ENCODE assay signal across 10 mouse cellular contexts in the genomic region with DNA sequence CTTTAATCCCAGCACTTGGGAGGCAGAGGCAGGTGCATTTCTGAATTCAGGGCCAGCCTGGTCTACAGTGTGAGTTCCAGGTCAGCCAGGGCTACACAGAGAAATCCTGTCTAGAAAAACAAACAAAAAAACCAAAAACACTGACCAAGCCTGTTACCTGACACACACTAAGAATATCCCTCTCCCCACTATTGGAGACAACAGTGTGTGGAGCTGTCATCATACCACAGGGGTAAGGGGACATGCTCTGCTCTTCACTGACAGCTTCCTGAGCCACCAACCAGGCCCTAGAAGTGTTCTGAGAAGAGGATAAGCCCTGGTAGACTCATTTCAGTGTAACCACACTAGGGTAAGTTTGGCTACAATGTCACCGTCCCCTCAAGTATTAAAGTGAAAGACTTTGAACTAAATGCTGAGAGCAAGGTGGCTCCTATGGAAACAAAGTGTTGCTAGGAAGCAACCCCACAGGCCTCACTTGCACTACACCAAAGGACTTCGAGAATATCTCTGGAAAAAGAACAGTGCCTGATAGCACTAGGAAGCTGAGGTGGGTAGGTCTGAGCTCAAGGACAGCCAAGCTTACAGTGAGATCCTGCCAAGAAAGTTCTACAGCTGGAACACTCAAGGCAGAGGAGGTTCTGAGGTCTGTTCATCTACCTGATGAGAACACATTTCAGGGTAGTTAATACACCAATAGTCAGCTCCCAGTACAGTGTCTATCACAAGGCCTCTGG. TPM values are rescaled to one million over a fixed set of nuclear protein-coding genes. Genes with fewer than 3 reads are reported as not detected.
A peak's percentile ranks its signal among the peaks of the same experiment; 100 is the strongest.
DNase-seq lines count a peak whose midpoint lies in the region; ATAC-seq and TF ChIP-seq lines count a peak whose summit lies in the region.
"Had no signal": no experiment of that assay in that cellular context is flagged by ENCODE, and none has a peak within 500 bp of the region (broad histone marks: within the 10 kb centered on the region; RNA-seq: fewer than 3 reads in every experiment).

No protein-coding gene starts in this region.

- no peak overlapping the region for H3K27ac ChIP-seq in liver, adult 2 months (replicated peaks; ENCODE audit: insufficient read depth, low read depth, low read length)
- H3K27ac ChIP-seq in embryonic facial prominence, embryonic 15.5 days (replicated peaks) = no peak overlapping the region
- no peak overlapping the region for H3K27ac ChIP-seq in limb, embryonic 13.5 days
- H3K27ac ChIP-seq in neural tube, embryonic 15.5 days (replicated peaks) = no peak overlapping the region
- H3K27ac ChIP-seq in layer of hippocampus, adult 2 months = no peak overlapping the region

- TF ChIP-seq CTCF in liver, adult 2 months (IDR thresholded peaks at IDR 0.05; ENCODE audit: low read depth, low read length) = no peak
- no peak for TF ChIP-seq CTCF in layer of hippocampus, adult 2 months (conservative IDR thresholded peaks at IDR 0.05)

- no peaks in the 10 kb centered on the region for H3K27me3 ChIP-seq in liver, adult 2 months (ENCODE audit: control insufficient read depth, insufficient read depth, low read length)
- no peaks in the 10 kb centered on the region for H3K27me3 ChIP-seq in embryonic facial prominence, embryonic 15.5 days
- no peaks in the 10 kb centered on the region for H3K27me3 ChIP-seq in limb, embryonic 13.5 days
- H3K27me3 ChIP-seq in neural tube, embryonic 15.5 days (replicated peaks) = no peaks in the 10 kb centered on the region

- H3K79me2 ChIP-seq in liver, adult 2 months (ENCODE audit: control insufficient read depth, insufficient read depth, low read length) = peaks cover 10% of the 10 kb centered on the region

- H3K4me1 ChIP-seq in liver, adult 2 months (ENCODE audit: control insufficient read depth, insufficient read depth, low read length) = peaks cover 12% of the 10 kb centered on the region
- peaks cover 22% of the 10 kb centered on the region for H3K4me1 ChIP-seq in embryonic facial prominence, embryonic 15.5 days
- H3K4me1 ChIP-seq in limb, embryonic 13.5 days = peaks cover 22% of the 10 kb centered on the region
- peaks cover 32% of the 10 kb centered on the region for H3K4me1 ChIP-seq in neural tube, embryonic 15.5 days

- 54% methylated on average over 2 of the region's 2 CpGs for WGBS in liver, adult 2 months
- WGBS in embryonic facial prominence, embryonic 15.5 days = 84% methylated on average over 2 of the region's 2 CpGs
- WGBS in limb, embryonic 13.5 days = 81% methylated on average over 2 of the region's 2 CpGs
- 80% methylated on average over 2 of the region's 2 CpGs for WGBS in neural tube, embryonic 15.5 days

- H3K4me3 ChIP-seq in liver, adult 2 months (ENCODE audit: insufficient read depth, low read depth, low read length) = no peak overlapping the region
- H3K4me3 ChIP-seq in embryonic facial prominence, embryonic 15.5 days (replicated peaks) = peak overlapping the region; percentile 96
- peak overlapping the region; percentile 96 for H3K4me3 ChIP-seq in limb, embryonic 13.5 days
- peak overlapping the region; percentile 96 for H3K4me3 ChIP-seq in neural tube, embryonic 15.5 days (replicated peaks)
- no peak overlapping the region for H3K4me3 ChIP-seq in layer of hippocampus, adult 2 months

- ATAC-seq in embryonic facial prominence, embryonic 15.5 days (ENCODE audit: insufficient number of reproducible peaks, low FRiP score, low TSS enrichment, low read depth) = no peak
- no peak for ATAC-seq in limb, embryonic 13.5 days (ENCODE audit: low FRiP score, low read depth)
- no peak for ATAC-seq in neural tube, embryonic 15.5 days (ENCODE audit: low FRiP score)

- H3K4me2 ChIP-seq in embryonic facial prominence, embryonic 15.5 days (replicated peaks) = peak overlapping the region; percentile 61
- peak overlapping the region; percentile 80 for H3K4me2 ChIP-seq in limb, embryonic 13.5 days (replicated peaks)
- peak overlapping the region; percentile 71 for H3K4me2 ChIP-seq in neural tube, embryonic 15.5 days

- H3K9me3 ChIP-seq in embryonic facial prominence, embryonic 15.5 days (replicated peaks) = no peaks in the 10 kb centered on the region
- no peaks in the 10 kb centered on the region for H3K9me3 ChIP-seq in limb, embryonic 13.5 days
- no peaks in the 10 kb centered on the region for H3K9me3 ChIP-seq in neural tube, embryonic 15.5 days (replicated peaks)

- DNase-seq in liver, adult 2 months (ENCODE audit: extremely low read depth, low read depth, low spot score) = no peak
- no peak for DNase-seq in liver
- DNase-seq in layer of hippocampus, adult 2 months (ENCODE audit: low spot score in 2 of 2) = no peak
- no peak for DNase-seq in cerebellum, adult 11 months
- no peak for DNase-seq in lung, postnatal 14 days
- DNase-seq: cerebellum, postnatal 25 days; kidney, postnatal 10 days had no signal

- no peak for TF ChIP-seq POLR2A in liver, adult 2 months (IDR thresholded peaks at IDR 0.05; ENCODE audit: extremely low read depth, insufficient read depth, low read length)

- peaks cover 38% of the 10 kb centered on the region for H3K36me3 ChIP-seq in liver, adult 2 months (ENCODE audit: control insufficient read depth, insufficient read depth, low read length)
- peaks cover 53% of the 10 kb centered on the region for H3K36me3 ChIP-seq in embryonic facial prominence, embryonic 15.5 days
- peaks cover 60% of the 10 kb centered on the region for H3K36me3 ChIP-seq in limb, embryonic 13.5 days
- peaks cover 50% of the 10 kb centered on the region for H3K36me3 ChIP-seq in neural tube, embryonic 15.5 days

- H3K9ac ChIP-seq in liver, adult 2 months (ENCODE audit: low read depth, low read length) = peak overlapping the region; percentile 30
- peak overlapping the region; percentile 100 for H3K9ac ChIP-seq in embryonic facial prominence, embryonic 15.5 days
- H3K9ac ChIP-seq in limb, embryonic 13.5 days = peak overlapping the region; percentile 100
- peak overlapping the region; percentile 98; the same call in 1 of the 2 replicates for H3K9ac ChIP-seq in neural tube, embryonic 15.5 days (replicated peaks)

RNA-seq across cellular contexts. Expression of gene Rpl23, which starts 2.1 kb away (rescaled TPM):
- 240 and 283 TPM in 2 replicates for total RNA-seq in liver, adult 2 months (2014; rRNA removed)
- polyA plus RNA-seq in liver, adult 2 months (2012; rRNA removed) = 68.5 and 71.4 TPM in 2 replicates
- polyA plus RNA-seq in embryonic facial prominence, embryonic 15.5 days (2015; fragmentation: Nextera tagmentation; extraction: Ambion mirVana) = 567 and 575 TPM in 2 replicates
- 547 and 558 TPM in 2 replicates for polyA plus RNA-seq in limb, embryonic 13.5 days (2015; fragmentation: Nextera tagmentation; extraction: Ambion mirVana)
- 314 and 372 TPM in 2 replicates for polyA plus RNA-seq in neural tube, embryonic 15.5 days (2015; fragmentation: Nextera tagmentation; extraction: Ambion mirVana)
- total RNA-seq in layer of hippocampus, adult 2 months (2021) = 100 to 1,000 TPM; 361 to 374 TPM

RNA-seq across cellular contexts. Expression of gene 1700001P01Rik, which starts 4.4 kb away (rescaled TPM):
- total RNA-seq in liver, adult 2 months (2014; rRNA removed) = not detected in 2 replicates
- not detected in 2 replicates for polyA plus RNA-seq in liver, adult 2 months (2012; rRNA removed)
- 0.95 TPM in 1 of 2 replicates, not detected in the other for polyA plus RNA-seq in embryonic facial prominence, embryonic 15.5 days (2015; fragmentation: Nextera tagmentation; extraction: Ambion mirVana)
- polyA plus RNA-seq in limb, embryonic 13.5 days (2015; fragmentation: Nextera tagmentation; extraction: Ambion mirVana) = 0.83 TPM in 1 of 2 replicates, not detected in the other
- 0.63 and 0.88 TPM in 2 replicates for polyA plus RNA-seq in neural tube, embryonic 15.5 days (2015; fragmentation: Nextera tagmentation; extraction: Ambion mirVana)
- total RNA-seq in layer of hippocampus, adult 2 months (2021) = 1 to 10 TPM; 1.3 to 2.4 TPM

RNA-seq across cellular contexts. Expression of gene Cwc25, which starts 13.8 kb away (rescaled TPM):
- 5.8 and 6.8 TPM in 2 replicates for total RNA-seq in liver, adult 2 months (2014; rRNA removed)
- 6.2 and 6.3 TPM in 2 replicates for polyA plus RNA-seq in liver, adult 2 months (2012; rRNA removed)
- 18.0 and 20.7 TPM in 2 replicates for polyA plus RNA-seq in embryonic facial prominence, embryonic 15.5 days (2015; fragmentation: Nextera tagmentation; extraction: Ambion mirVana)
- 21.0 and 23.3 TPM in 2 replicates for polyA plus RNA-seq in limb, embryonic 13.5 days (2015; fragmentation: Nextera tagmentation; extraction: Ambion mirVana)
- 16.2 and 16.4 TPM in 2 replicates for polyA plus RNA-seq in neural tube, embryonic 15.5 days (2015; fragmentation: Nextera tagmentation; extraction: Ambion mirVana)
- 10 to 100 TPM; 20.1 to 20.6 TPM for total RNA-seq in layer of hippocampus, adult 2 months (2021)

RNA-seq across cellular contexts. Expression of gene Lasp1, which starts 18.7 kb away (rescaled TPM):
- 23.3 and 33.3 TPM in 2 replicates for total RNA-seq in liver, adult 2 months (2014; rRNA removed)
- polyA plus RNA-seq in liver, adult 2 months (2012; rRNA removed) = 80.5 and 85.4 TPM in 2 replicates
- 117 and 121 TPM in 2 replicates for polyA plus RNA-seq in embryonic facial prominence, embryonic 15.5 days (2015; fragmentation: Nextera tagmentation; extraction: Ambion mirVana)
- 128 and 138 TPM in 2 replicates for polyA plus RNA-seq in limb, embryonic 13.5 days (2015; fragmentation: Nextera tagmentation; extraction: Ambion mirVana)
- 136 and 143 TPM in 2 replicates for polyA plus RNA-seq in neural tube, embryonic 15.5 days (2015; fragmentation: Nextera tagmentation; extraction: Ambion mirVana)
- 10 to 100 TPM; 88.1 to 91.4 TPM for total RNA-seq in layer of hippocampus, adult 2 months (2021)

RNA-seq across cellular contexts. Expression of gene Pip4k2b, which starts 35.6 kb away (rescaled TPM):
- total RNA-seq in liver, adult 2 months (2014; rRNA removed) = 4.1 and 5.5 TPM in 2 replicates
- 10.8 and 11.0 TPM in 2 replicates for polyA plus RNA-seq in liver, adult 2 months (2012; rRNA removed)
- polyA plus RNA-seq in embryonic facial prominence, embryonic 15.5 days (2015; fragmentation: Nextera tagmentation; extraction: Ambion mirVana) = 1.7 and 2.0 TPM in 2 replicates
- polyA plus RNA-seq in limb, embryonic 13.5 days (2015; fragmentation: Nextera tagmentation; extraction: Ambion mirVana) = 2.8 and 3.3 TPM in 2 replicates
- polyA plus RNA-seq in neural tube, embryonic 15.5 days (2015; fragmentation: Nextera tagmentation; extraction: Ambion mirVana) = 3.8 and 5.0 TPM in 2 replicates
- total RNA-seq in layer of hippocampus, adult 2 months (2021) = 100 to 1,000 TPM; 106 to 109 TPM

Comparison
In these comparisons a context has a peak if more than half of its experiments do, and no peak if none do; other contexts are left out.
1. H3K4me3 ChIP-seq: peak in embryonic facial prominence, embryonic 15.5 days (single experiment), limb, embryonic 13.5 days (single experiment) and neural tube, embryonic 15.5 days (single experiment); none in liver, adult 2 months (single experiment) and layer of hippocampus, adult 2 months (single experiment).
2. H3K9ac ChIP-seq: peak in every context shown above with its lines; median percentile 100 in embryonic facial prominence, embryonic 15.5 days; 100 in limb, embryonic 13.5 days; 98 in neural tube, embryonic 15.5 days; 30 in liver, adult 2 months.
3. Peak in every context shown above with its lines, with median percentiles within 50 percentile points of each other: H3K4me2 ChIP-seq.